13 mouse cellular contexts compared by ENCODE assay signal in genomic region chr3:152264374-152264773, GRCm38 (mm10). TPM values are rescaled to one million over a fixed set of nuclear protein-coding genes. Genes with fewer than 3 reads are reported as not detected.
DNase-seq lines count a peak whose midpoint lies in the region; ATAC-seq and TF ChIP-seq lines count a peak whose summit lies in the region.
"Had no signal": no experiment of that assay in that cellular context is flagged by ENCODE, and none has a peak within 500 bp of the region (broad histone marks: within the 10 kb centered on the region; RNA-seq: fewer than 3 reads in every experiment).

No protein-coding gene starts in this region.

- DNase-seq in forebrain, embryonic 11.5 days (ENCODE audit: low spot score) = no peak
- DNase-seq in forebrain, embryonic 14.5 days (ENCODE audit: low spot score) = no peak
- no peak for DNase-seq in embryonic facial prominence, embryonic 10.5 days (ENCODE audit: low spot score)
- DNase-seq in limb, embryonic 14.5 days (ENCODE audit: low spot score) = no peak
- no peak for DNase-seq in cerebellum, postnatal 10 days
- DNase-seq: cerebellum, adult 18-20 months; kidney, adult 2 months; liver, postnatal 0 days had no signal

- TF ChIP-seq POLR2A in limb, embryonic 14.5 days (IDR thresholded peaks at IDR 0.05; ENCODE audit: borderline replicate concordance, extremely low read depth, insufficient read depth, insufficient read length) = no peak

- H3K4me3 ChIP-seq in forebrain, embryonic 11.5 days (ENCODE audit: low read depth, low read length) = no peak overlapping the region
- H3K4me3 ChIP-seq in forebrain, embryonic 14.5 days (ENCODE audit: low read depth, low read length) = no peak overlapping the region
- no peak overlapping the region for H3K4me3 ChIP-seq in hindbrain, embryonic 15.5 days
- no peak overlapping the region for H3K4me3 ChIP-seq in hindbrain, embryonic 16.5 days (ENCODE audit: low read length)
- peak overlapping the region; percentile 72; the same call in 1 of the 2 replicates for H3K4me3 ChIP-seq in embryonic facial prominence, embryonic 10.5 days
- H3K4me3 ChIP-seq in limb, embryonic 14.5 days (replicated peaks; ENCODE audit: low read length) = peak overlapping the region; percentile 56
- H3K4me3 ChIP-seq in midbrain, embryonic 13.5 days (replicated peaks) = no peak overlapping the region

- 0 out of 2 replicates have a peak overlapping the region, but pooled peaks have one; percentile 91 for H3K4me2 ChIP-seq in forebrain, embryonic 11.5 days (ENCODE audit: low read depth, low read length, severe bottlenecking)
- H3K4me2 ChIP-seq in forebrain, embryonic 14.5 days (ENCODE audit: low read length) = no peak overlapping the region
- H3K4me2 ChIP-seq in hindbrain, embryonic 15.5 days = peak overlapping the region; percentile 99; the same call in 1 of the 2 replicates
- no peak overlapping the region for H3K4me2 ChIP-seq in hindbrain, embryonic 16.5 days (ENCODE audit: low read length)
- peak overlapping the region; percentile 93; the same call in 1 of the 2 replicates for H3K4me2 ChIP-seq in limb, embryonic 14.5 days (replicated peaks; ENCODE audit: low read depth, low read length, severe bottlenecking)
- H3K4me2 ChIP-seq in midbrain, embryonic 13.5 days (replicated peaks) = no peak overlapping the region

- no peaks in the 10 kb centered on the region for H3K36me3 ChIP-seq in forebrain, embryonic 11.5 days (ENCODE audit: control insufficient read depth, insufficient read depth, low read length)
- no peaks in the 10 kb centered on the region for H3K36me3 ChIP-seq in forebrain, embryonic 14.5 days (ENCODE audit: control insufficient read depth, insufficient read depth, low read length)
- H3K36me3 ChIP-seq in hindbrain, embryonic 15.5 days = no peaks in the 10 kb centered on the region
- H3K36me3 ChIP-seq in hindbrain, embryonic 16.5 days (ENCODE audit: control insufficient read depth, insufficient read depth, low read length) = no peaks in the 10 kb centered on the region
- no peaks in the 10 kb centered on the region for H3K36me3 ChIP-seq in embryonic facial prominence, embryonic 10.5 days (replicated peaks)
- no peaks in the 10 kb centered on the region for H3K36me3 ChIP-seq in limb, embryonic 14.5 days (ENCODE audit: control insufficient read depth, insufficient read depth, low read length)
- no peaks in the 10 kb centered on the region for H3K36me3 ChIP-seq in midbrain, embryonic 13.5 days
- H3K36me3 ChIP-seq: midbrain, embryonic 12.5 days; neural tube, embryonic 15.5 days had no signal

- H3K9me3 ChIP-seq in forebrain, embryonic 11.5 days (ENCODE audit: control insufficient read depth, low read length) = no peaks in the 10 kb centered on the region
- H3K9me3 ChIP-seq in forebrain, embryonic 14.5 days (replicated peaks; ENCODE audit: control insufficient read depth, low read length) = no peaks in the 10 kb centered on the region
- no peaks in the 10 kb centered on the region for H3K9me3 ChIP-seq in hindbrain, embryonic 15.5 days
- H3K9me3 ChIP-seq in hindbrain, embryonic 16.5 days (ENCODE audit: control insufficient read depth, low read length) = no peaks in the 10 kb centered on the region
- no peaks in the 10 kb centered on the region for H3K9me3 ChIP-seq in embryonic facial prominence, embryonic 10.5 days
- H3K9me3 ChIP-seq in limb, embryonic 14.5 days (ENCODE audit: control insufficient read depth, low read length) = no peaks in the 10 kb centered on the region
- no peaks in the 10 kb centered on the region for H3K9me3 ChIP-seq in midbrain, embryonic 13.5 days
- H3K9me3 ChIP-seq: midbrain, embryonic 12.5 days; neural tube, embryonic 15.5 days had no signal

- no peak for ATAC-seq in forebrain, embryonic 11.5 days (replicated peaks; ENCODE audit: low FRiP score)
- ATAC-seq in forebrain, embryonic 14.5 days = no peak
- ATAC-seq in hindbrain, embryonic 15.5 days (ENCODE audit: low FRiP score, low read depth) = no peak
- ATAC-seq in hindbrain, embryonic 16.5 days = no peak
- ATAC-seq in limb, embryonic 14.5 days (ENCODE audit: low FRiP score, low read depth) = no peak
- no peak for ATAC-seq in midbrain, embryonic 13.5 days
- ATAC-seq: liver, postnatal 0 days had no signal

- no peak overlapping the region for H3K27ac ChIP-seq in forebrain, embryonic 11.5 days (ENCODE audit: low read depth, low read length)
- no peak overlapping the region for H3K27ac ChIP-seq in forebrain, embryonic 14.5 days (ENCODE audit: low read depth, low read length)
- no peak overlapping the region for H3K27ac ChIP-seq in hindbrain, embryonic 15.5 days (replicated peaks)
- no peak overlapping the region for H3K27ac ChIP-seq in hindbrain, embryonic 16.5 days (ENCODE audit: low read depth, low read length)
- H3K27ac ChIP-seq in embryonic facial prominence, embryonic 10.5 days (replicated peaks) = no peak overlapping the region
- H3K27ac ChIP-seq in limb, embryonic 14.5 days (replicated peaks; ENCODE audit: low read depth, low read length) = no peak overlapping the region
- H3K27ac ChIP-seq in midbrain, embryonic 13.5 days = no peak overlapping the region
- H3K27ac ChIP-seq: midbrain, embryonic 12.5 days; neural tube, embryonic 15.5 days had no signal

- H3K9ac ChIP-seq in forebrain, embryonic 11.5 days (ENCODE audit: low read length) = no peak overlapping the region
- no peak overlapping the region for H3K9ac ChIP-seq in forebrain, embryonic 14.5 days (ENCODE audit: low read length)
- no peak overlapping the region for H3K9ac ChIP-seq in hindbrain, embryonic 15.5 days
- H3K9ac ChIP-seq in hindbrain, embryonic 16.5 days (ENCODE audit: low read depth, low read length) = no peak overlapping the region
- no peak overlapping the region for H3K9ac ChIP-seq in limb, embryonic 14.5 days (ENCODE audit: low read depth, low read length, severe bottlenecking)
- H3K9ac ChIP-seq in midbrain, embryonic 13.5 days (replicated peaks) = no peak overlapping the region
- H3K9ac ChIP-seq: midbrain, embryonic 12.5 days had no signal

- 50% methylated on average over 10 of the region's 10 CpGs for WGBS in forebrain, embryonic 11.5 days
- 57% methylated on average over 10 of the region's 10 CpGs for WGBS in forebrain, embryonic 14.5 days
- WGBS in hindbrain, embryonic 15.5 days = 40% methylated on average over 10 of the region's 10 CpGs
- WGBS in hindbrain, embryonic 16.5 days = 45% methylated on average over 10 of the region's 10 CpGs
- 45% methylated on average over 10 of the region's 10 CpGs for WGBS in embryonic facial prominence, embryonic 10.5 days
- 46% methylated on average over 10 of the region's 10 CpGs for WGBS in limb, embryonic 14.5 days
- 50% methylated on average over 10 of the region's 10 CpGs for WGBS in midbrain, embryonic 13.5 days

- peaks cover 16% of the 10 kb centered on the region for H3K4me1 ChIP-seq in forebrain, embryonic 11.5 days (replicated peaks; ENCODE audit: control insufficient read depth, insufficient read depth, low read length)
- no peaks in the 10 kb centered on the region for H3K4me1 ChIP-seq in forebrain, embryonic 14.5 days (ENCODE audit: control insufficient read depth, insufficient read depth, low read length)
- H3K4me1 ChIP-seq in hindbrain, embryonic 15.5 days (replicated peaks) = peaks cover 18% of the 10 kb centered on the region
- H3K4me1 ChIP-seq in hindbrain, embryonic 16.5 days (ENCODE audit: control insufficient read depth, insufficient read depth, low read depth, low read length) = peaks cover 12% of the 10 kb centered on the region
- peaks cover 35% of the 10 kb centered on the region for H3K4me1 ChIP-seq in embryonic facial prominence, embryonic 10.5 days
- peaks cover 11% of the 10 kb centered on the region; the same call in 1 of the 2 replicates for H3K4me1 ChIP-seq in limb, embryonic 14.5 days (ENCODE audit: control insufficient read depth, insufficient read depth, low read length)
- H3K4me1 ChIP-seq in midbrain, embryonic 13.5 days (replicated peaks) = peaks cover 26% of the 10 kb centered on the region

- H3K27me3 ChIP-seq in forebrain, embryonic 11.5 days (ENCODE audit: control insufficient read depth, insufficient read depth, low read length) = peaks cover 21% of the 10 kb centered on the region
- H3K27me3 ChIP-seq in forebrain, embryonic 14.5 days (replicated peaks; ENCODE audit: control insufficient read depth, insufficient read depth, low read length) = peaks cover 21% of the 10 kb centered on the region
- H3K27me3 ChIP-seq in hindbrain, embryonic 15.5 days = peaks cover 21% of the 10 kb centered on the region
- H3K27me3 ChIP-seq in hindbrain, embryonic 16.5 days (replicated peaks; ENCODE audit: control insufficient read depth, insufficient read depth, low read length) = peaks cover 9% of the 10 kb centered on the region
- H3K27me3 ChIP-seq in embryonic facial prominence, embryonic 10.5 days (replicated peaks; ENCODE audit: low read depth, poor library complexity, severe bottlenecking) = peaks cover 77% of the 10 kb centered on the region
- no peaks in the 10 kb centered on the region for H3K27me3 ChIP-seq in limb, embryonic 14.5 days (ENCODE audit: control insufficient read depth, insufficient read depth, low read length)
- peaks cover 72% of the 10 kb centered on the region for H3K27me3 ChIP-seq in midbrain, embryonic 13.5 days

RNA-seq across cellular contexts. Expression of gene Nexn, which starts 1.8 kb away (rescaled TPM):
- 3.5 and 4.3 TPM in 2 replicates for polyA plus RNA-seq in forebrain, embryonic 11.5 days (2014; fragmentation: Nextera tagmentation; extraction: Ambion mirVana)
- 1.8 TPM in 2 replicates for polyA plus RNA-seq in forebrain, embryonic 14.5 days (2014; fragmentation: Nextera tagmentation; extraction: Ambion mirVana)
- polyA plus RNA-seq in hindbrain, embryonic 15.5 days (2015; fragmentation: Nextera tagmentation; extraction: Ambion mirVana) = 1.4 and 1.8 TPM in 2 replicates
- polyA plus RNA-seq in hindbrain, embryonic 16.5 days (2015; fragmentation: Nextera tagmentation; extraction: Ambion mirVana) = 1.7 and 2.4 TPM in 2 replicates
- 3.9 and 5.7 TPM in 2 replicates for polyA plus RNA-seq in embryonic facial prominence, embryonic 10.5 days (2016; fragmentation: Nextera tagmentation; extraction: Ambion mirVana)
- 7.2 and 17.5 TPM in 2 replicates for polyA plus RNA-seq in limb, embryonic 14.5 days (2012; rRNA removed)
- polyA plus RNA-seq in limb, embryonic 14.5 days (2014; fragmentation: Nextera tagmentation; extraction: Ambion mirVana) = 23.8 and 26.0 TPM in 2 replicates
- polyA plus RNA-seq in midbrain, embryonic 13.5 days (2015; fragmentation: Nextera tagmentation; extraction: Ambion mirVana) = 1.9 and 2.8 TPM in 2 replicates

RNA-seq across cellular contexts. Expression of gene Fubp1, which starts 54.2 kb away (rescaled TPM):
- 436 and 475 TPM in 2 replicates for polyA plus RNA-seq in forebrain, embryonic 11.5 days (2014; fragmentation: Nextera tagmentation; extraction: Ambion mirVana)
- 292 and 293 TPM in 2 replicates for polyA plus RNA-seq in forebrain, embryonic 14.5 days (2014; fragmentation: Nextera tagmentation; extraction: Ambion mirVana)
- polyA plus RNA-seq in hindbrain, embryonic 15.5 days (2015; fragmentation: Nextera tagmentation; extraction: Ambion mirVana) = 201 and 208 TPM in 2 replicates
- 168 and 188 TPM in 2 replicates for polyA plus RNA-seq in hindbrain, embryonic 16.5 days (2015; fragmentation: Nextera tagmentation; extraction: Ambion mirVana)
- 438 and 447 TPM in 2 replicates for polyA plus RNA-seq in embryonic facial prominence, embryonic 10.5 days (2016; fragmentation: Nextera tagmentation; extraction: Ambion mirVana)
- polyA plus RNA-seq in limb, embryonic 14.5 days (2012; rRNA removed) = 206 and 232 TPM in 2 replicates
- polyA plus RNA-seq in limb, embryonic 14.5 days (2014; fragmentation: Nextera tagmentation; extraction: Ambion mirVana) = 223 and 243 TPM in 2 replicates
- polyA plus RNA-seq in midbrain, embryonic 13.5 days (2015; fragmentation: Nextera tagmentation; extraction: Ambion mirVana) = 353 and 372 TPM in 2 replicates

RNA-seq across cellular contexts. Expression of gene Dnajb4, which starts 54.3 kb away (rescaled TPM):
- polyA plus RNA-seq in forebrain, embryonic 11.5 days (2014; fragmentation: Nextera tagmentation; extraction: Ambion mirVana) = 25.2 and 28.2 TPM in 2 replicates
- polyA plus RNA-seq in forebrain, embryonic 14.5 days (2014; fragmentation: Nextera tagmentation; extraction: Ambion mirVana) = 21.6 and 28.2 TPM in 2 replicates
- 42.4 and 42.5 TPM in 2 replicates for polyA plus RNA-seq in hindbrain, embryonic 15.5 days (2015; fragmentation: Nextera tagmentation; extraction: Ambion mirVana)
- 45.7 and 49.5 TPM in 2 replicates for polyA plus RNA-seq in hindbrain, embryonic 16.5 days (2015; fragmentation: Nextera tagmentation; extraction: Ambion mirVana)
- polyA plus RNA-seq in embryonic facial prominence, embryonic 10.5 days (2016; fragmentation: Nextera tagmentation; extraction: Ambion mirVana) = 18.5 and 20.1 TPM in 2 replicates
- 15.3 and 19.2 TPM in 2 replicates for polyA plus RNA-seq in limb, embryonic 14.5 days (2012; rRNA removed)
- polyA plus RNA-seq in limb, embryonic 14.5 days (2014; fragmentation: Nextera tagmentation; extraction: Ambion mirVana) = 31.6 and 32.9 TPM in 2 replicates
- polyA plus RNA-seq in midbrain, embryonic 13.5 days (2015; fragmentation: Nextera tagmentation; extraction: Ambion mirVana) = 33.9 and 37.8 TPM in 2 replicates

Comparison
In these comparisons a context has a peak if more than half of its experiments do, and no peak if none do; other contexts are left out.
1. H3K4me2 ChIP-seq: peak in forebrain, embryonic 11.5 days (single experiment), hindbrain, embryonic 15.5 days (single experiment) and limb, embryonic 14.5 days (single experiment); none in forebrain, embryonic 14.5 days (single experiment), hindbrain, embryonic 16.5 days (single experiment) and midbrain, embryonic 13.5 days (single experiment).
2. H3K4me3 ChIP-seq: peak in embryonic facial prominence, embryonic 10.5 days (single experiment) and limb, embryonic 14.5 days (single experiment); none in forebrain, embryonic 11.5 days (single experiment), forebrain, embryonic 14.5 days (single experiment), hindbrain, embryonic 15.5 days (single experiment), hindbrain, embryonic 16.5 days (single experiment) and midbrain, embryonic 13.5 days (single experiment).